Mouse (Mus musculus) G1E (cell line): ENCODE measurements around the gene Entpd8. TPM values are rescaled to one million over a fixed set of nuclear protein-coding genes. Genes with fewer than 3 reads are reported as not detected.

Experiments
- ATAC-seq: 2 replicates; pipeline ENCODE4 v1.8.0; 2016; ENCODE audit warnings: mild to moderate bottlenecking; ENCODE audit not compliant: insufficient number of reproducible peaks, poor library complexity, low FRiP score, severe bottlenecking; ENCODE audit errors: extremely low read depth
- DNase-seq: peaks from one replicate; pipeline ENCODE4 v3.0.0; 2012; ENCODE audit warnings: low spot score
- H3K27me3 ChIP-seq: 2 replicates; pipeline ENCODE4 v1.6.1; 2012; ENCODE audit warnings: mild to moderate bottlenecking, low read length, inconsistent platforms; ENCODE audit not compliant: insufficient read depth
- H3K36me3 ChIP-seq: replicated peaks from 2 replicates; pipeline ENCODE3; 2012; ENCODE audit warnings: mild to moderate bottlenecking, inconsistent platforms
- H3K4me1 ChIP-seq: 2 replicates; pipeline ENCODE4 v1.6.1; 2012; ENCODE audit warnings: low read depth, low read length, inconsistent platforms, mixed read lengths; ENCODE audit not compliant: insufficient read depth
- H3K4me3 ChIP-seq: 2 replicates; pipeline ENCODE4 v1.5.1; 2012; ENCODE audit warnings: low read depth, mild to moderate bottlenecking, inconsistent platforms, low read length, moderate library complexity, mixed read lengths
- H3K9me3 ChIP-seq: replicated peaks from 2 replicates; pipeline ENCODE4 v1.6.1; 2012; ENCODE audit warnings: inconsistent platforms
- CTCF ChIP-seq: IDR thresholded peaks from 2 replicates; pipeline ENCODE4 v1.5.1; 2012; ENCODE audit warnings: low read depth, low read length, inconsistent platforms, mixed read lengths
- GATA1 ChIP-seq: IDR thresholded peaks from 2 replicates; pipeline ENCODE4 v1.6.1; 2012; ENCODE audit warnings: borderline replicate concordance, low read length, inconsistent platforms, mixed read lengths
- GATA2 ChIP-seq: IDR thresholded peaks from 2 replicates; pipeline ENCODE4 v1.6.1; 2012; ENCODE audit warnings: low read depth, low read length, inconsistent platforms, borderline replicate concordance
- POLR2AphosphoS5 ChIP-seq: IDR thresholded peaks from 2 replicates; pipeline ENCODE4 v1.6.1; 2012; ENCODE audit warnings: low read depth, low read length, inconsistent platforms; ENCODE audit not compliant: insufficient replicate concordance
- TAL1 ChIP-seq: conservative IDR thresholded peaks from 2 replicates; pipeline ENCODE4 v1.6.1; 2012; ENCODE audit warnings: low read depth, low read length, inconsistent platforms, mixed read lengths
- polyA plus RNA-seq: library from polyadenylated mRNA; stranded (reverse); fragments of >175 nt; gene quantifications from 2 replicates; pipeline ENCODE4 v1.2.3, GENCODE M21; 2012
- total RNA-seq, 2 experiments: library from RNA; stranded (forward) in 1 of 2; stranded (reverse) in 1 of 2; fragments of 200-1000 nt in 1 of 2; fragments of >200 nt in 1 of 2; fragmentation: Nextera tagmentation in 1 of 2; gene quantifications; 2 replicates each; pipeline ENCODE4 v1.2.3; 2014 to 2017

Gene Entpd8
- total and polyA plus RNA-seq, 3 experiments, result not detected

DNA sequence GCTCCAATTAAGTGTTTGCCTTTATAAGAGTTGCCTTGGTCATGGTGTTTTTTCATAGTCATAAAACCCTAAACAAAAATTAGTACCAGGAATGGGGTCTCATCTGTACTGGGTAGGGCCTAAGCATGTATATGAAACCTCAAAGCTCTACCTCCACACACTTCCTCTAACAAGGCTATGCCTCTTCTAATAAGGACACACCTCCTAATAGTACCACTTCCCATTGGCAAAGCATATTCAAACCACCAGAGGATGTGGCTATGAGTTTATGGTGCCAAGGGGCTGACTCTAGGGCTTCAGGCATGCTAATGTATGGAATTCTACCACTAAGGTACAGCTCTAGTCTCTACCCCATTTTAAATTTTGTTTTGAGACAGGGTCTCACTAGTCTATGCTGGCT is 14.6 kb upstream of the Entpd8 start:
- Histone ChIP-seq H3K4me3 (no peak overlapping the region), H3K27me3 (peaks cover 4% of the 10 kb centered on the region; the same call in 1 of the 2 replicates), H3K4me1 (peaks cover 8% of the 10 kb centered on the region), H3K36me3 (peaks cover 27% of the 10 kb centered on the region), H3K9me3 (no peaks in the 10 kb centered on the region)
- TF ChIP-seq GATA1 (no peak), TAL1 (no peak), GATA2 (no peak)
- ATAC-seq (no peak), DNase-seq (no peak)

DNA sequence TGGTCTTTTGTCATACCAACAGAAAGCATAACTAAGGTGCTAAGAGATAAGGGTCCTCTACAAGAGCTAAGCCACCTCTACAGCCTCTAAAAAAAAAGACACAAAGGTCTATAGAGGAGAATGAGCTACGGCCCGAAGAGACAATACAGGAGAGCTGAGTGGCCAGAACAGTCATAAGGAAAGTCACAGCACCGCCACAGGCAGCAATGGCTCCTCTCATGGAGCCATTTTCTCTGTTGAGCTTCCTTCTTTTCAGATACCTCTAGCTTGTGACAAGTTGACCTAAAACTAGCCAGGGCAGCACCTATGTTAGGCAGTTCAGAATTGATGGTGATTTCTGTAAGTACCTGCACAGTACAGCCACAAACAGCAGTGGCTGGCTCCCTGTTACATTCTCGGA is 13.6 kb upstream of the Entpd8 start:
- H3K9me3 ChIP-seq, result no peaks in the 10 kb centered on the region
- no peak for DNase-seq
- H3K27me3 ChIP-seq, result peaks cover 4% of the 10 kb centered on the region; the same call in 1 of the 2 replicates
- no peak overlapping the region for H3K4me3 ChIP-seq
- peaks cover 17% of the 10 kb centered on the region for H3K36me3 ChIP-seq
- TF ChIP-seq CTCF (no peak), GATA1 (no peak), TAL1 (no peak), GATA2 (no peak), POLR2AphosphoS5 (no peak)
- H3K4me1 ChIP-seq, result no peaks in the 10 kb centered on the region
- no peak for ATAC-seq

DNA sequence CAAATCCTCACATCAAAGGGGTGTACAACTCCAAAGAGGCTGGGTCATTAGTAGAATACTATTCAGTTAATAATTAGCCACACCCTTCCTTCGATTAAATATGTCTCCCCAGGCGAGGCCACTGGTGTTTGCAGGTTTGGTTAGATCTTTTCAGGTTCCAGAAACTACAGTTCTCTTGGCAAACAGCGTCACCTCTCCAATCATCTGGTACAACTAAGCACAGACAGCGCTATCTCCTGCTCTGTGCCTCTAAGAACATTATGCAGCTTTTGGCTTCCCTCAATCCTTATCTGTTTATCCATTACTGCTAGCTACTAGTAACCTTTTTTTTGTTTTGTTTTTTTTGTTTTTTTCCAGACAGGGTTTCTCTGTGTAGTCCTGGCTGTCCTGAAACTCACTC is 10.6 kb upstream of the Entpd8 start:
- Histone ChIP-seq H3K27me3 (peaks cover 7% of the 10 kb centered on the region), H3K9me3 (no peaks in the 10 kb centered on the region), H3K4me1 (0 out of 2 replicates have a peak, but pooled peaks cover 3% of the 10 kb centered on the region), H3K4me3 (no peak overlapping the region), H3K36me3 (no peaks in the 10 kb centered on the region)
- DNase-seq (no peak), ATAC-seq (no peak)
- TF ChIP-seq GATA1, result no peak
- no peak for TF ChIP-seq TAL1
- TF ChIP-seq CTCF, result no peak
- TF ChIP-seq GATA2, result no peak
- TF ChIP-seq POLR2AphosphoS5, result no peak

DNA sequence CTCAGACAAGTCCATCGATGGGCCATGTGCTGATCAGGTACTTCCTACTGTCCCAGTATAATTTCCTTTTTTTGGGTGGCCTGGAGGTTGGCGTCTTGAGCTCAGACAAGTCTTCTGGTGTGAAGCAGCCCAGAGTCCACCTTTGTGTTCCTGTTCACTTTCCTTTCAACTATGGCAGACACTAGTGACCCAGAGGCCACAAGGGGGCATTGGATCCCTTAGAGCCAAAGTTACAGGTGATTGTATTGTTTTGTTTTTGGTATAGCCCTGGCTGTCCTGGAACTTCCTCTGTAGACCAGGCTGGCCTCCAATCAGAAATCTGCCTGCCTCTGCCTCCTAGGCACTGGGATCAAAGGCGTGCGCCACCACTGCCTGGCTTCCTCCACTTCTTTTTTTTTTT is 7.7 kb upstream of the Entpd8 start:
- Histone ChIP-seq H3K27me3 (peaks cover 19% of the 10 kb centered on the region), H3K36me3 (no peaks in the 10 kb centered on the region), H3K4me3 (no peak overlapping the region), H3K4me1 (0 out of 2 replicates have a peak, but pooled peaks cover 3% of the 10 kb centered on the region), H3K9me3 (no peaks in the 10 kb centered on the region)
- TF ChIP-seq CTCF (no peak), POLR2AphosphoS5 (no peak), GATA1 (no peak), TAL1 (no peak), GATA2 (no peak)
- DNase-seq, result no peak
- ATAC-seq, result no peak

DNA sequence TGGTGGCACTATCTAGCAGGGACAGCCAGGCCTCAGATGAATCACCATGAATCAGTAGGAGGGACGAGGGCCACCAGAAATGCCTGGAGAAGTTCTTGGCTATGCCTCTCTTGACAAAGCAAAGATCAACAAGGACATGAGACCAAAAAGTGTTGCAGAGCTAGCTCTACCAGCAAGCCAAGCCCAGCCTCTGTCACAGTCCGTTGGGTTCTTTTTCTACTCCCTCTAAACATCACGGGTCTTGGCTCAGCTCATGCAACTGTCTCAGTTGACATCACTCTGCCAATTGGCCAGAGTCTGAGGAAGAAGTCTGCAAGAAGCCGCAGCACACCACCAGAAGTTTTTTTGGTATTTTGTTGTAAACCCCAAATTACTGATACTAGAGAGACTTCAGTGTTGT is 4.6 kb upstream of the Entpd8 start:
- Histone ChIP-seq H3K4me1 (peaks cover 8% of the 10 kb centered on the region; the same call in 1 of the 2 replicates), H3K9me3 (no peaks in the 10 kb centered on the region), H3K4me3 (no peak overlapping the region), H3K36me3 (no peaks in the 10 kb centered on the region), H3K27me3 (peaks cover 20% of the 10 kb centered on the region)
- DNase-seq, result no peak
- TF ChIP-seq GATA2, result no peak
- TF ChIP-seq GATA1, result no peak
- TF ChIP-seq POLR2AphosphoS5, result no peak
- no peak for TF ChIP-seq TAL1
- no peak for TF ChIP-seq CTCF
- ATAC-seq, result no peak

DNA sequence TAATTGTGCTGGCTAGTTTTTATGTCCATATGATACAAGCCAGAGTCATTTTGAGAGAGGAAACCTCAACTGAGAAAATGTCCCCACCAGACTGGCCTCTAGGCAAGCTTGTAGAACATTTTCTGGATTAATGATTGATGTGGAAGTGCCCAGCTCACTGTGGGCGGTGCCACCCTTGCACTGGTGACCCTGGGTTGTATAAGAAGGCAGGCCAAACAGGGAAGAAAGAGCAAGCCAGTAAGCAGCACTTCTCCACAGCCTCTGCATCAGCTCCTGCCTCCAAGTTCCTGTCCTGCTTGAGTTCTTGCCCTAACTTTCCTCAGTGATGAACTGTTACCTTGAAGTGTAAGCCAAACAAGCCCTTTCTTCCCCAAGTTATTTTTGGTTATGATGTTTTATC is 1.1 kb upstream of the Entpd8 start:
- DNase-seq, result no peak
- Histone ChIP-seq H3K27me3 (peaks cover 54% of the 10 kb centered on the region), H3K9me3 (no peaks in the 10 kb centered on the region), H3K4me3 (no peak overlapping the region), H3K36me3 (no peaks in the 10 kb centered on the region), H3K4me1 (peaks cover 8% of the 10 kb centered on the region; the same call in 1 of the 2 replicates)
- ATAC-seq, result no peak
- TF ChIP-seq GATA2 (no peak), GATA1 (no peak), TAL1 (no peak), POLR2AphosphoS5 (no peak), CTCF (no peak)

DNA sequence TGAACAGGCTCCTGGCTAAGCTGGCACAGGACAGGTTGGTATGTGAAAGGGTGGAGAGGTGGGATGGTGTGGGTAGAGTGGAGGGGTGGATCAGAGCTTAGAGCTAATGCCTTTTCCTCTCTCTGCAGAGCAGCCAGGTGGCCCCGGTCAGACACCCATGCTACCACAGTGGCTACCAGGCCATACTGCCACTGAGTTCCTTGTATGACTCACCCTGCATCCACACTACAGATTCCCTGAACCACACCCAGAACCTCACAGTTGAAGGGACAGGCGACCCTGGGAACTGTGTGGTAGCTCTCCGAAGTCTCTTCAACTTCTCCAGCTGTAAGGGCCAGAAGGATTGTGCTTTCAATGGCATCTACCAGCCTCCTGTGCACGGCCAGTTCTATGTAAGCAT is 3.6 kb downstream of the Entpd8 start:
- TF ChIP-seq POLR2AphosphoS5, result no peak
- TF ChIP-seq GATA1, result no peak
- no peak for TF ChIP-seq GATA2
- no peak for TF ChIP-seq TAL1
- TF ChIP-seq CTCF, result no peak

More for the DNA sequence above, 3.6 kb downstream of the Entpd8 start:
- ATAC-seq (no peak), DNase-seq (no peak)
- Histone ChIP-seq H3K36me3 (no peaks in the 10 kb centered on the region), H3K4me1 (peaks cover 7% of the 10 kb centered on the region; the same call in 1 of the 2 replicates), H3K9me3 (no peaks in the 10 kb centered on the region), H3K27me3 (peaks cover 78% of the 10 kb centered on the region), H3K4me3 (no peak overlapping the region)
